Mouse (Mus musculus) C2C12 (cell line): ENCODE data around the gene Spred2. TPM values are rescaled to one million over a fixed set of nuclear protein-coding genes. Genes with fewer than 3 reads are reported as not detected.
"Not testable (repeated sequence)": the region's sequence is repeated elsewhere in the genome, so short reads cannot be mapped to it uniquely, and the experiment has no call there.

ENCODE experiments used
- H3K27me3 ChIP-seq: one replicate; pipeline ENCODE4 v1.6.1; 2011; ENCODE audit not compliant: control insufficient read depth, insufficient read depth, insufficient read length
- H3K36me3 ChIP-seq: one replicate; pipeline ENCODE4 v1.6.1; 2011; ENCODE audit not compliant: control insufficient read depth, insufficient read depth
- H3K4me3 ChIP-seq: one replicate; pipeline ENCODE4 v1.5.1; 2011; ENCODE audit warnings: mild to moderate bottlenecking, control low read depth; ENCODE audit not compliant: poor library complexity, insufficient read depth, severe bottlenecking
- H3K79me2 ChIP-seq: one replicate; pipeline ENCODE4 v1.6.1; 2011; ENCODE audit not compliant: control insufficient read depth, insufficient read depth
- H3K79me3 ChIP-seq: one replicate; pipeline ENCODE4 v1.6.1; 2011; ENCODE audit warnings: low read depth, control low read depth
- H3ac ChIP-seq: one replicate; pipeline ENCODE3; 2011; ENCODE audit warnings: low read depth; ENCODE audit not compliant: control insufficient read depth, insufficient read length
- CEBPB ChIP-seq: IDR thresholded peaks from one replicate; pipeline ENCODE4 v1.6.1; 2011; ENCODE audit warnings: low read depth, mild to moderate bottlenecking, control low read depth, moderate library complexity
- CTCF ChIP-seq: IDR thresholded peaks from one replicate; pipeline ENCODE4 v1.5.1; 2011; ENCODE audit not compliant: control insufficient read depth, insufficient read depth, insufficient read length
- FOSL1 ChIP-seq: IDR thresholded peaks from one replicate; pipeline ENCODE4 v1.8.0; 2011; ENCODE audit warnings: mild to moderate bottlenecking, low read length; ENCODE audit not compliant: poor library complexity, insufficient read depth, severe bottlenecking
- MAX ChIP-seq: IDR thresholded peaks from one replicate; pipeline ENCODE4 v1.6.1; 2011; ENCODE audit warnings: mild to moderate bottlenecking, control low read depth
- MYOD1 ChIP-seq: IDR thresholded peaks from one replicate; pipeline ENCODE4 v1.6.1; 2011; ENCODE audit warnings: low read depth; ENCODE audit not compliant: control insufficient read depth, insufficient read length
- MYOG ChIP-seq: IDR thresholded peaks from one replicate; pipeline ENCODE4 v1.6.1; 2011; ENCODE audit not compliant: control insufficient read depth, insufficient read length; ENCODE audit errors: extremely low read depth
- USF1 ChIP-seq: IDR thresholded peaks from one replicate; pipeline ENCODE4 v1.6.1; 2011; ENCODE audit warnings: low read depth, mild to moderate bottlenecking, control low read depth, moderate library complexity
- polyA plus RNA-seq: library from polyadenylated mRNA; unstranded; fragments of >200 nt; fragmentation: generic; extraction: Trizol; gene quantifications from one replicate; pipeline ENCODE4 v1.2.1, GENCODE M21; 2012; ENCODE audit warnings: missing spikeins

The Spred2 gene
- polyA plus RNA-seq, 1 experiment, result 22.0 TPM

GRCm38 (mm10) chr11:20027719-20028118, 103.5 kb downstream of the Spred2 start:
- no peaks in the 10 kb centered on the region for H3K27me3 ChIP-seq
- H3K79me3 ChIP-seq, result no peaks in the 10 kb centered on the region
- no peaks in the 10 kb centered on the region for H3K79me2 ChIP-seq
- H3K36me3 ChIP-seq, result peaks cover 28% of the 10 kb centered on the region
- H3ac ChIP-seq, result no peak overlapping the region
- no peak for TF ChIP-seq CTCF
- TF ChIP-seq MAX, result no peak
- no peak for TF ChIP-seq MYOG
- no peak for TF ChIP-seq USF1
- no peak for TF ChIP-seq CEBPB
- no peak for TF ChIP-seq MYOD1
- TF ChIP-seq FOSL1, result no peak
- H3K4me3 ChIP-seq, result no peak overlapping the region

- Histone ChIP-seq H3K36me3 (peaks cover 22% of the 10 kb centered on the region), H3K79me2 (no peaks in the 10 kb centered on the region), H3ac (no peak overlapping the region), H3K4me3 (no peak overlapping the region), H3K27me3 (no peaks in the 10 kb centered on the region), H3K79me3 (no peaks in the 10 kb centered on the region)
- no peak for TF ChIP-seq USF1
- no peak for TF ChIP-seq FOSL1
- TF ChIP-seq MAX, result no peak
- no peak for TF ChIP-seq MYOG
- TF ChIP-seq MYOD1, result no peak
- no peak for TF ChIP-seq CTCF
- no peak for TF ChIP-seq CEBPB
Observed at GRCm38 (mm10) chr11:20028396-20028795, 104.2 kb downstream of the Spred2 start.

- Histone ChIP-seq H3K79me3 (no peaks in the 10 kb centered on the region), H3K36me3 (peaks cover 22% of the 10 kb centered on the region), H3K4me3 (no peak overlapping the region), H3K27me3 (no peaks in the 10 kb centered on the region), H3K79me2 (no peaks in the 10 kb centered on the region), H3ac (no peak overlapping the region)
- TF ChIP-seq CEBPB, result no peak
- TF ChIP-seq FOSL1, result no peak
- no peak for TF ChIP-seq MYOG
- TF ChIP-seq CTCF, result no peak
- no peak for TF ChIP-seq MYOD1
- TF ChIP-seq MAX, result no peak
- no peak for TF ChIP-seq USF1
Observed at GRCm38 (mm10) chr11:20029014-20029413, 104.8 kb downstream of the Spred2 start.

GRCm38 (mm10) chr11:20030973-20031372, 106.8 kb downstream of the Spred2 start:
- H3K79me3 ChIP-seq, H3K79me2 ChIP-seq, H3K36me3 ChIP-seq, H3K27me3 ChIP-seq, H3K4me3 ChIP-seq, H3ac ChIP-seq: not testable (repeated sequence)

- TF ChIP-seq FOSL1 (no peak), CEBPB (no peak), CTCF (no peak), MYOD1 (no peak), USF1 (no peak), MYOG (no peak), MAX (no peak)
- no peaks in the 10 kb centered on the region for H3K27me3 ChIP-seq
- H3K79me2 ChIP-seq, result no peaks in the 10 kb centered on the region
- no peak overlapping the region for H3ac ChIP-seq
- peaks cover under 1% of the 10 kb centered on the region for H3K36me3 ChIP-seq
- H3K4me3 ChIP-seq, result no peak overlapping the region
- H3K79me3 ChIP-seq, result no peaks in the 10 kb centered on the region
Observed at GRCm38 (mm10) chr11:20031536-20031935, 107.4 kb downstream of the Spred2 start.

GRCm38 (mm10) chr11:20033541-20034160, 109.5 kb downstream of the Spred2 start:
- Histone ChIP-seq H3K36me3 (no peaks in the 10 kb centered on the region), H3K79me3 (no peaks in the 10 kb centered on the region), H3K27me3 (no peaks in the 10 kb centered on the region), H3K79me2 (no peaks in the 10 kb centered on the region), H3ac (no peak overlapping the region), H3K4me3 (no peak overlapping the region)
- TF ChIP-seq FOSL1 (no peak), USF1 (no peak), CEBPB (no peak)
